Mouse (Mus musculus): Measurements from ENCODE around the gene Btbd17. TPM values are rescaled to one million over a fixed set of nuclear protein-coding genes. Genes with fewer than 3 reads are reported as not detected.

Btbd17 gene
- polyA plus RNA-seq, 1 experiment from 2014 or later, result 20.4 TPM

DNA sequence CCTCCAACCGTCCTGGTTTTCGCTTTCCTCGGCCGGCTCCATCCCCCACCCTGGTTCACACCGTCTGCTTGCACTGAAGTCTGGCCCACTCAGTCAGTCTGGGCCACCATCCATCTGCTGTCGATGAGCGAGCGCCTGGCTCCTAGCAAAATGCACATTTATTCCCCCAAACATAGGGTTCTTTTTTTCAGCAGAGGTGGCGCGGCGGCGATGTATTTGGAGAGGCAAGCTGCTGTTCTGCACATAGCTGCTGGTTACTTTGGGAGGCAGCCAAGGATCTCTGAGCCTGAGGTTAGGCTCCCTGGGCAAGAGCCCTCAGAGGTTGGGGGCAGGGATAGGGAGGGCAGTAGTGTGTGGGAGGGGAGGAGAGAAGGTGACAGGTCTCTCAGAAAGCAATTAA is 27.0 kb upstream of the Btbd17 start:
- no peak overlapping the region for H3K4me3 ChIP-seq (ENCODE audit: low read depth, low read length)
- no peak overlapping the region for H3K9ac ChIP-seq (replicated peaks; ENCODE audit: low read depth, low read length)
- H3K4me2 ChIP-seq (ENCODE audit: low read depth, low read length), result no peak overlapping the region
- no peak overlapping the region; the same call in 1 of the 2 replicates for H3K27ac ChIP-seq (ENCODE audit: low read depth, low read length)
- no peaks in the 10 kb centered on the region for H3K9me3 ChIP-seq (ENCODE audit: control insufficient read depth, low read length)
- no peaks in the 10 kb centered on the region for H3K36me3 ChIP-seq (ENCODE audit: control insufficient read depth, insufficient read depth, low read length)
- 36% methylated on average over 12 of the region's 12 CpGs for WGBS
- H3K4me1 ChIP-seq (ENCODE audit: control insufficient read depth, insufficient read depth, low read length), result peaks cover 8% of the 10 kb centered on the region; the same call in 1 of the 2 replicates
- ATAC-seq (ENCODE audit: low read depth), result peak; percentile 41; the same call in 1 of the 2 replicates
- H3K27me3 ChIP-seq (ENCODE audit: control insufficient read depth, insufficient read depth, low read length), result no peaks in the 10 kb centered on the region

GRCm38 (mm10) chr11:114821325-114821724 is 25.6 kb upstream of the Btbd17 start:
- WGBS, result 71% methylated on average over 1 of the region's 1 CpGs
- no peak overlapping the region for H3K9ac ChIP-seq (replicated peaks; ENCODE audit: low read depth, low read length)
- H3K4me2 ChIP-seq (ENCODE audit: low read depth, low read length), result no peak overlapping the region
- ATAC-seq (ENCODE audit: low read depth), result no peak
- no peaks in the 10 kb centered on the region for H3K36me3 ChIP-seq (ENCODE audit: control insufficient read depth, insufficient read depth, low read length)
- H3K27me3 ChIP-seq (ENCODE audit: control insufficient read depth, insufficient read depth, low read length), result no peaks in the 10 kb centered on the region
- H3K27ac ChIP-seq (ENCODE audit: low read depth, low read length), result no peak overlapping the region
- H3K4me3 ChIP-seq (ENCODE audit: low read depth, low read length), result no peak overlapping the region
- H3K4me1 ChIP-seq (ENCODE audit: control insufficient read depth, insufficient read depth, low read length), result peaks cover 8% of the 10 kb centered on the region; the same call in 1 of the 2 replicates
- no peaks in the 10 kb centered on the region for H3K9me3 ChIP-seq (ENCODE audit: control insufficient read depth, low read length)

GRCm38 (mm10) chr11:114820444-114820843 is 24.7 kb upstream of the Btbd17 start:
- no peak for ATAC-seq (ENCODE audit: low read depth)
- H3K9ac ChIP-seq (replicated peaks; ENCODE audit: low read depth, low read length), result no peak overlapping the region
- H3K4me1 ChIP-seq (ENCODE audit: control insufficient read depth, insufficient read depth, low read length), result peaks cover 8% of the 10 kb centered on the region; the same call in 1 of the 2 replicates
- H3K9me3 ChIP-seq (ENCODE audit: control insufficient read depth, low read length), result no peaks in the 10 kb centered on the region
- H3K27me3 ChIP-seq (ENCODE audit: control insufficient read depth, insufficient read depth, low read length), result no peaks in the 10 kb centered on the region
- WGBS, result 35% methylated on average over 3 of the region's 3 CpGs
- H3K27ac ChIP-seq (ENCODE audit: low read depth, low read length), result no peak overlapping the region
- no peaks in the 10 kb centered on the region for H3K36me3 ChIP-seq (ENCODE audit: control insufficient read depth, insufficient read depth, low read length)
- no peak overlapping the region for H3K4me3 ChIP-seq (ENCODE audit: low read depth, low read length)
- no peak overlapping the region for H3K4me2 ChIP-seq (ENCODE audit: low read depth, low read length)

DNA sequence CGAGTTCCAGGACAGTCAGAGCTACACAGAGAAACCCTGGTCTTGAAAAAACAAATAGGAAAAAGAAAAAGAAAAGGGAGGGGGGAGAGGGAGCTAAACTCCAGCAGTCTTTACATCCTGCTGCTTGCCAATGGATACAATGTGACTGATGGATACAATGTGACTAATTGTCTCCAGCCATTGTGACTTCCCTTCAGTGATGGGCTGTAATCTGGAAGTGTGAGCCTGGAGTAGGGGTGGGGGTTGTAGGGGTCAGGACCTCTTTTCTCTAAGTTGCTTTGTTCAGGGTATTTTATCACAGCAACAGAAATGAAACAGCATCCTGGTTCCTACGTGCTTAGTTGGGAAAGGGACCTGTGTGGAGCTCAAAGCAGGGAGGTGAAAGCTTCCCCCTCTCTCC is 23.4 kb upstream of the Btbd17 start:
- Histone ChIP-seq H3K4me1 (ENCODE audit: control insufficient read depth, insufficient read depth, low read length) (peaks cover 8% of the 10 kb centered on the region; the same call in 1 of the 2 replicates), H3K4me3 (ENCODE audit: low read depth, low read length) (no peak overlapping the region), H3K27me3 (ENCODE audit: control insufficient read depth, insufficient read depth, low read length) (no peaks in the 10 kb centered on the region), H3K27ac (ENCODE audit: low read depth, low read length) (no peak overlapping the region), H3K9me3 (ENCODE audit: control insufficient read depth, low read length) (no peaks in the 10 kb centered on the region), H3K9ac (replicated peaks; ENCODE audit: low read depth, low read length) (no peak overlapping the region), H3K36me3 (ENCODE audit: control insufficient read depth, insufficient read depth, low read length) (no peaks in the 10 kb centered on the region), H3K4me2 (ENCODE audit: low read depth, low read length) (no peak overlapping the region)
- 9% methylated on average over 2 of the region's 2 CpGs for WGBS
- ATAC-seq (ENCODE audit: low read depth), result no peak

DNA sequence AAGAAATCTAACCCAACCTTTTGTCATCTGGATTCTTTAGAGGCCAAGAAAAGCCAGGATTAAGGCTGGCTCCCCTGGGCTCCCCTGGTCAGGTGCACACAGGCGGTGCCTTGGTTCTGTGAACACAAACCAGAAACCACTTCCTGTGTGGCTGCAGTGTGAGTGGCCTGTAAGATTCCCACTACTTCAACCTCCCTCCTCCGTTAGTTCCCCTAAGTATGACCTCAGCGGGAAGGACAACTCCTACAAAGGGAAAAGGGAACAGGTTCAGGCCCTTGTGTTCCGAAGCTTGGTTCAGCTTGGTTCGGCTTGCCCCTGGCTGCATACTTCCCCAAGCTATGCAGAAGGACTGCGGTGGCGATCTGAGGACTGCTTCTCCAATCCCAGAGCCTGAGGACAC is 22.4 kb upstream of the Btbd17 start:
- no peak overlapping the region for H3K4me2 ChIP-seq (ENCODE audit: low read depth, low read length)
- WGBS, result 94% methylated on average over 7 of the region's 7 CpGs
- H3K4me3 ChIP-seq (ENCODE audit: low read depth, low read length), result no peak overlapping the region
- no peak for ATAC-seq (ENCODE audit: low read depth)
- H3K9me3 ChIP-seq (ENCODE audit: control insufficient read depth, low read length), result no peaks in the 10 kb centered on the region
- H3K4me1 ChIP-seq (ENCODE audit: control insufficient read depth, insufficient read depth, low read length), result peaks cover 3% of the 10 kb centered on the region; the same call in 1 of the 2 replicates
- H3K9ac ChIP-seq (replicated peaks; ENCODE audit: low read depth, low read length), result no peak overlapping the region
- H3K27me3 ChIP-seq (ENCODE audit: control insufficient read depth, insufficient read depth, low read length), result no peaks in the 10 kb centered on the region
- H3K27ac ChIP-seq (ENCODE audit: low read depth, low read length), result no peak overlapping the region
- H3K36me3 ChIP-seq (ENCODE audit: control insufficient read depth, insufficient read depth, low read length), result no peaks in the 10 kb centered on the region

- H3K9me3 ChIP-seq (ENCODE audit: control insufficient read depth, low read length), result no peaks in the 10 kb centered on the region
- no peak overlapping the region for H3K9ac ChIP-seq (replicated peaks; ENCODE audit: low read depth, low read length)
- H3K4me1 ChIP-seq (ENCODE audit: control insufficient read depth, insufficient read depth, low read length), result no peaks in the 10 kb centered on the region
- no peak overlapping the region for H3K27ac ChIP-seq (ENCODE audit: low read depth, low read length)
- no peak overlapping the region for H3K4me2 ChIP-seq (ENCODE audit: low read depth, low read length)
- ATAC-seq (ENCODE audit: low read depth), result no peak
- no peaks in the 10 kb centered on the region for H3K27me3 ChIP-seq (ENCODE audit: control insufficient read depth, insufficient read depth, low read length)
- WGBS, result 96% methylated on average over 4 of the region's 4 CpGs
- no peak overlapping the region for H3K4me3 ChIP-seq (ENCODE audit: low read depth, low read length)
- H3K36me3 ChIP-seq (ENCODE audit: control insufficient read depth, insufficient read depth, low read length), result no peaks in the 10 kb centered on the region
Measured at GRCm38 (mm10) chr11:114816934-114817333, 21.2 kb upstream of the Btbd17 start.

DNA sequence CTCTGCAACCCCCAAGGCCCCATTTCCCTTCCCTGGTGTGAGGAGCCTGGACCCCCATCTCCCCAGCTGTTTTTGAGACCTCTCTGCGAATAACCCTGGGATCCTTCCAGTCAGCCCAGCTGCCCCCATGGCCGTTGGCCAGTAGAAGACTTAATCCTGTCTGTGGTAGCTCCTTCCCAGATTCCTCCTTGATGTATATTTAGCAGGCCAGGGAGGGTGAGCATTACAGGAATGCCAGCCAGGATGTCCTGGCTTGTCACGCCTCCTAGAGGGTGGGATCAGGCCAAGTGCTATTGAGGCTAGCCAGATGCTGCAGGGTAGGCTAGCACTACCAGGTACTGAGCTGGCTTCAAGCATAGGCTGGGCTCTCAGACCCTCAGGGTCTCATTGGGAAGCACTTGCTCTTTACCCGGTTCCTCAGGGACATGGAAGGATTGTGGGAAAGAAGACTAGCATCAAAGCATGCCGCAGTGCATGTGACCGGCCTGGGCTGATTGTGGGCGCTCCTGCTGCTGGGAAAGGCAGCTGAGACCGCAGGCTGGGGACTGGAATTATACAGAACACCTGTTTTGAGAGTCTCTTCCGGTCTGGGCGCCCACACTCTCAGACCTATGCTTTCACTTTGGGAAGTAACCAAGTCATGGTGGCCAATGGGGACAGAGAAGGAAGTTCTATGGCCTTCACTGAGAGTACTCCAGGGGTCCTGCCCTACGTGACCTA is 19.3 kb upstream of the Btbd17 start:
- 81% methylated on average over 11 of the region's 11 CpGs for WGBS
- H3K27me3 ChIP-seq (ENCODE audit: control insufficient read depth, insufficient read depth, low read length), result no peaks in the 10 kb centered on the region
- H3K9ac ChIP-seq (replicated peaks; ENCODE audit: low read depth, low read length), result no peak overlapping the region
- no peak overlapping the region for H3K27ac ChIP-seq (ENCODE audit: low read depth, low read length)
- H3K4me2 ChIP-seq (ENCODE audit: low read depth, low read length), result no peak overlapping the region
- H3K4me3 ChIP-seq (ENCODE audit: low read depth, low read length), result no peak overlapping the region
- H3K36me3 ChIP-seq (ENCODE audit: control insufficient read depth, insufficient read depth, low read length), result no peaks in the 10 kb centered on the region
- no peaks in the 10 kb centered on the region for H3K4me1 ChIP-seq (ENCODE audit: control insufficient read depth, insufficient read depth, low read length)
- H3K9me3 ChIP-seq (ENCODE audit: control insufficient read depth, low read length), result no peaks in the 10 kb centered on the region
- no peak for ATAC-seq (ENCODE audit: low read depth)

DNA sequence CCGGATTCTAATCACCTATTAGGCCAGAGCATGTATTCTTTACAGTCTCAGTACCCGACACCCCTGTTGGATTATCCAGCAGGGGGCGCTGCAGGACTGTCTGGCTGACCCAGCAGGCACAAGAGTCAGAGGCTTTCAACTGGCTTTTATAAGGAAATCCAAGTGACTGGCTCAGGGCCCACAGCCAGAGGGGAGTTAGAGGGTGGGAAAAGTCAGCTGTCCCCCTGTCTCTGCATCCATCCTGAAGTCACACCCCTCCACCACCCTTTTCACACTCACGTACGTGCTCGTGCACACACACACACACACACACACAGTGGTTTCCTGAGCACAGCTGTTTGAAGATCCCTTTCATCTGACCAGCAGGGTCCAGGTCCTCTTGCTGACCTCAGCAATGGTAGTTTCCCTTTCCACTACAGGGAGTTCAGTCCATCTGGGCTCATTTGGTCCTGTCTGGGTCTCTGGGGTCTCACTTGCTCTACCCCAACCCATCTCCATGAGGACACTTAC is 17.0 kb upstream of the Btbd17 start:
- Histone ChIP-seq H3K4me3 (ENCODE audit: low read depth, low read length) (no peak overlapping the region), H3K27me3 (ENCODE audit: control insufficient read depth, insufficient read depth, low read length) (no peaks in the 10 kb centered on the region), H3K27ac (ENCODE audit: low read depth, low read length) (no peak overlapping the region), H3K36me3 (ENCODE audit: control insufficient read depth, insufficient read depth, low read length) (no peaks in the 10 kb centered on the region), H3K4me1 (ENCODE audit: control insufficient read depth, insufficient read depth, low read length) (no peaks in the 10 kb centered on the region), H3K4me2 (ENCODE audit: low read depth, low read length) (no peak overlapping the region), H3K9ac (replicated peaks; ENCODE audit: low read depth, low read length) (no peak overlapping the region), H3K9me3 (ENCODE audit: control insufficient read depth, low read length) (no peaks in the 10 kb centered on the region)
- ATAC-seq (ENCODE audit: low read depth), result peak; percentile 69; the same call in 1 of the 2 replicates
- WGBS, result 14% methylated on average over 6 of the region's 6 CpGs

DNA sequence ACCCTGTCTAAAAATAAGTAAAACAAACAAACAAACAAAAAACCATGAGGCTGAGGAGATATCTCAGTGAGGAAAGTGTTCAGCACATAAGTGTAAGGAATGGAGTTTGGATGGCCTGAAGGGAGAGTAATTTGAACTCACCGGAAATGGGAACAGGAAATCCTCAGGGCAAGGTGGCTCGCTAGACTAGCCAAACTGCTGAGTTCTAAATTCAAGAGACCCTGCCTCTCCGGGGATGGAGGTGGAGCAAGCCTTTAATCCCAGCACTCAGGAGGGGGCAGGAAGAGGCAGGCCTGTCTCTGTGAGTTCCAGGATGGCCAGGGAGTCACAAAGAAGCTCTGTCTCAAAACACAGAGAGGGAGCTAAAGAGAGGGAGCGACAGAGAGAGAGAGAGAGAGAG is 14.6 kb upstream of the Btbd17 start:
- Histone ChIP-seq H3K4me2 (ENCODE audit: low read depth, low read length) (no peak overlapping the region), H3K9ac (replicated peaks; ENCODE audit: low read depth, low read length) (no peak overlapping the region), H3K4me1 (ENCODE audit: control insufficient read depth, insufficient read depth, low read length) (0 out of 2 replicates have a peak, but pooled peaks cover 3% of the 10 kb centered on the region), H3K9me3 (ENCODE audit: control insufficient read depth, low read length) (no peaks in the 10 kb centered on the region), H3K27ac (ENCODE audit: low read depth, low read length) (no peak overlapping the region), H3K4me3 (ENCODE audit: low read depth, low read length) (no peak overlapping the region), H3K27me3 (ENCODE audit: control insufficient read depth, insufficient read depth, low read length) (no peaks in the 10 kb centered on the region), H3K36me3 (ENCODE audit: control insufficient read depth, insufficient read depth, low read length) (no peaks in the 10 kb centered on the region)
- WGBS, result 29% methylated on average over 4 of the region's 4 CpGs
- no peak for ATAC-seq (ENCODE audit: low read depth)

Data from neural tube, embryonic 14.5 days (tissue).